Mouse (Mus musculus) ZHBTc4 (cell line): Measurements from ENCODE around the gene Zc3hc1.

ENCODE experiments used
- DNase-seq: peaks from one replicate; pipeline ENCODE4 v3.0.0-alpha.2; 2011; ENCODE audit warnings: low read depth, low spot score

The Zc3hc1 gene

DNA sequence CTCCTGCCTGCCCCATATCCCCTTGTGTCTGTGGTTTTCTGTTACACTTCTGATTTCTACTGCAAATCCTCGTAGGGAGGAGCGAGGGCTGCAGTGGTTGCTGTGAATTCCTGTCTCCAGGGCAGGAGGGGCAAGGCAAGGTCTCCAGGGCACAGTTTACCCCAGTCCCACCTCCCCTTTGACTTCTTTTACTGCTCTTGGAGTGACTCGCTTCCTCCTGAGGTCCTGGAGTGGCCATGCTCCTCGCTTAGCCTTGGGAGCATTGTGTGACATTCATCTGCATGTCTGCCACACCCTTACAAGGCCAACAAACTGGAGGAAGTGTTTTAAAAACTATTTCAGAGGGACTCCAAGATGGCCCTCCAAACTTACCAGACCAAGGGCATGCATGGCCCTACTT is 69.8 kb downstream of the Zc3hc1 start:
- peak; percentile 74 for DNase-seq

DNA sequence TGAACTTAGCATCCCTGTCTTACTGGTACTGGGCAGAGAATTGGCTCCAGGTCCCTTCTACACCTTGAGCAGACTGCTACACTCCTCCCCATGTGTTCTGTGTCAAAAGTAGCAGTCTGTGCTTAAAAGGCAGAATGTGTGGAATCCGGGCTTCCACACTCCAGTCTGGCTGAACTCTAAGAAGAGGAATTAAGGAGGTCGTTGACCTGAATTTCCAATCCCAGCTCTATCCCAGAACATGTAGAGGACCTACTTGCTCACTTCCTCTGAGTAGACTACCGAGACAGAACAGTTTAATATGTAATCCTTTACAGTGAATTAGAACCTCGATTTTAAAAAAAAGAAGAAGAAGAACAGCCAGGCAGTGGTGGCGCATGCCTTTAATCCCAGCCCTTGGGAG is 71.6 kb downstream of the Zc3hc1 start:
- DNase-seq = no peak
